Mouse (Mus musculus): ENCODE results near the gene Ubap1l. TPM values are rescaled to one million over a fixed set of nuclear protein-coding genes. Genes with fewer than 3 reads are reported as not detected.
A peak's percentile ranks its signal among the peaks of the same experiment; 100 is the strongest.

Gene Ubap1l
- polyA plus RNA-seq, 2 experiments, result 0.62 TPM; not detected in 1

- no peak for DNase-seq (ENCODE audit: low spot score)
- Histone ChIP-seq H3K27ac (replicated peaks; ENCODE audit: low read depth, low read length) (no peak overlapping the region), H3K4me3 (replicated peaks; ENCODE audit: low read length) (no peak overlapping the region), H3K9me3 (ENCODE audit: control insufficient read depth, low read length) (no peaks in the 10 kb centered on the region), H3K27me3 (ENCODE audit: control insufficient read depth, insufficient read depth, low read length) (no peaks in the 10 kb centered on the region), H3K4me1 (ENCODE audit: control insufficient read depth, insufficient read depth, low read length) (no peaks in the 10 kb centered on the region), H3K4me2 (replicated peaks; ENCODE audit: low read depth, low read length, severe bottlenecking) (no peak overlapping the region), H3K9ac (ENCODE audit: low read depth, low read length, severe bottlenecking) (no peak overlapping the region), H3K36me3 (ENCODE audit: control insufficient read depth, insufficient read depth, low read length) (no peaks in the 10 kb centered on the region)
- WGBS, result 25% methylated on average over 3 of the region's 3 CpGs
- ATAC-seq (ENCODE audit: low FRiP score, low read depth), result no peak
- no peak for TF ChIP-seq POLR2A (IDR thresholded peaks at IDR 0.05; ENCODE audit: borderline replicate concordance, extremely low read depth, insufficient read depth, insufficient read length)
These were observed 23.4 kb downstream of the Ubap1l start for GRCm38 (mm10) chr9:65384276-65384675.

DNA sequence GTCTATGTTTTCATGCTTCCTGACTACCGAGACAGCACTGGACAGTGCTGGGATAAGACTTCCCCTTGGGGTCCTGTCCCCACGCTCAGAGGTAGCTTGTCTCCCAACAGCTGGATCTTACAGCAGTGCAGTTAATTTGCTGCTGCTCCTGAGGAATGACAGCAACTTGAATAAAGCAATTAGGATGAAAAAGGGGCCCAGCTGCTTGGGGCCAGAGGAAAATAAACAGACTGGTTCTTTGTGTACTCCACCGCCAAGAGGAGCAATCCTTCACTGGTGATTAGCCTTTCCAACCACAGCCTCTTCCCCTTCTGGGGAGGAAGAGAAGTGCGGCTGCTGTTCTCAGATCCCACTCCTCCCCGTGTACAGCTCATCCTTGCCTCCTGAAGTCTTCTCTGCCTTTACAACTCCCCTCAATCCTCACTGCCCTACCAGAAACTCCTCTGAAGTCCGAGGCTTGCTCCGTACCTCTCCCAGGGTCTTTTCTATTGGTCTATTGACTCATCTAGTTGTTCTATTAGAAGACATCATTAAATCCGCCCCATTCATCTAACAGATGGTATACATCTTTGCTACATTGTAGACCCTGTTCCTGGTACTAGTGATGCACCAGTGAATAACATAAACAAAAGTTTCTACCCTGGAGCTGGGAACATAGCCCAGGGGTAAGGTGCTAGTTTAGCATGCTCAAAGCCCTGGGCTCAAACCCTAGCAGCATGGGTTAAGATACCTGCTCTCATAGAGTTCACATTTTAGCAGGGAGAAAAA, 25.7 kb downstream of the Ubap1l start:
- no peak for ATAC-seq (ENCODE audit: low FRiP score, low read depth)
- 17% methylated on average over 8 of the region's 8 CpGs for WGBS
- Histone ChIP-seq H3K9me3 (ENCODE audit: control insufficient read depth, low read length) (no peaks in the 10 kb centered on the region), H3K9ac (ENCODE audit: low read depth, low read length, severe bottlenecking) (no peak overlapping the region), H3K27me3 (ENCODE audit: control insufficient read depth, insufficient read depth, low read length) (peaks cover 16% of the 10 kb centered on the region), H3K36me3 (ENCODE audit: control insufficient read depth, insufficient read depth, low read length) (no peaks in the 10 kb centered on the region), H3K4me1 (ENCODE audit: control insufficient read depth, insufficient read depth, low read length) (no peaks in the 10 kb centered on the region), H3K27ac (replicated peaks; ENCODE audit: low read depth, low read length) (no peak overlapping the region), H3K4me2 (replicated peaks; ENCODE audit: low read depth, low read length, severe bottlenecking) (no peak overlapping the region), H3K4me3 (replicated peaks; ENCODE audit: low read length) (no peak overlapping the region)
- TF ChIP-seq POLR2A (IDR thresholded peaks at IDR 0.05; ENCODE audit: borderline replicate concordance, extremely low read depth, insufficient read depth, insufficient read length), result no peak
- no peak for DNase-seq (ENCODE audit: low spot score)

GRCm38 (mm10) chr9:65390752-65391612, 30.1 kb downstream of the Ubap1l start:
- peak; percentile 10 for DNase-seq (ENCODE audit: low spot score)
- peaks cover 29% of the 10 kb centered on the region for H3K27me3 ChIP-seq (ENCODE audit: control insufficient read depth, insufficient read depth, low read length)
- 18% methylated on average over 84 of the region's 96 CpGs for WGBS

GRCm38 (mm10) chr9:65391613-65391964, 30.7 kb downstream of the Ubap1l start, which contains the start of gene Kbtbd13:
Gene Kbtbd13 (minus strand): TSS chr9:65391652.
- Histone ChIP-seq H3K27ac (replicated peaks; ENCODE audit: low read depth, low read length) (no peak within 1 kb of the TSS), H3K27me3 (ENCODE audit: control insufficient read depth, insufficient read depth, low read length) (peaks cover 29% of the 10 kb centered on the region), H3K4me2 (replicated peaks; ENCODE audit: low read depth, low read length, severe bottlenecking) (peak within 1 kb of the TSS; percentile 65), H3K9me3 (ENCODE audit: control insufficient read depth, low read length) (no peaks in the 10 kb centered on the region), H3K4me3 (replicated peaks; ENCODE audit: low read length) (peak within 1 kb of the TSS; percentile 48), H3K4me1 (ENCODE audit: control insufficient read depth, insufficient read depth, low read length) (no peaks in the 10 kb centered on the region), H3K9ac (ENCODE audit: low read depth, low read length, severe bottlenecking) (peak within 1 kb of the TSS; percentile 60), H3K36me3 (ENCODE audit: control insufficient read depth, insufficient read depth, low read length) (no peaks in the 10 kb centered on the region)
- ATAC-seq (ENCODE audit: low FRiP score, low read depth) (no peak), DNase-seq (ENCODE audit: low spot score) (no peak)
- WGBS, result 37% methylated on average over 7 of the region's 8 CpGs
- TF ChIP-seq POLR2A (IDR thresholded peaks at IDR 0.05; ENCODE audit: borderline replicate concordance, extremely low read depth, insufficient read depth, insufficient read length), result no peak

More at GRCm38 (mm10) chr9:65390752-65391612, 30.1 kb downstream of the Ubap1l start:
- Histone ChIP-seq H3K9ac (ENCODE audit: low read depth, low read length, severe bottlenecking) (peak overlapping the region; percentile 60), H3K4me2 (replicated peaks; ENCODE audit: low read depth, low read length, severe bottlenecking) (peak overlapping the region; percentile 65), H3K4me1 (ENCODE audit: control insufficient read depth, insufficient read depth, low read length) (no peaks in the 10 kb centered on the region), H3K36me3 (ENCODE audit: control insufficient read depth, insufficient read depth, low read length) (no peaks in the 10 kb centered on the region), H3K4me3 (replicated peaks; ENCODE audit: low read length) (peak overlapping the region; percentile 48), H3K9me3 (ENCODE audit: control insufficient read depth, low read length) (no peaks in the 10 kb centered on the region), H3K27ac (replicated peaks; ENCODE audit: low read depth, low read length) (no peak overlapping the region)
- TF ChIP-seq POLR2A (IDR thresholded peaks at IDR 0.05; ENCODE audit: borderline replicate concordance, extremely low read depth, insufficient read depth, insufficient read length), result no peak
- peak; percentile 50 for ATAC-seq (ENCODE audit: low FRiP score, low read depth)

GRCm38 (mm10) chr9:65392638-65393364, 32.0 kb downstream of the Ubap1l start:
- 26% methylated on average over 6 of the region's 6 CpGs for WGBS
- H3K4me2 ChIP-seq (replicated peaks; ENCODE audit: low read depth, low read length, severe bottlenecking), result no peak overlapping the region
- H3K9ac ChIP-seq (ENCODE audit: low read depth, low read length, severe bottlenecking), result no peak overlapping the region
- no peaks in the 10 kb centered on the region for H3K9me3 ChIP-seq (ENCODE audit: control insufficient read depth, low read length)
- ATAC-seq (ENCODE audit: low FRiP score, low read depth) (0 out of 2 replicates have a peak, but pooled peaks have one; percentile 20), DNase-seq (ENCODE audit: low spot score) (peak; percentile 61)
- H3K27ac ChIP-seq (replicated peaks; ENCODE audit: low read depth, low read length), result no peak overlapping the region
- no peak for TF ChIP-seq POLR2A (IDR thresholded peaks at IDR 0.05; ENCODE audit: borderline replicate concordance, extremely low read depth, insufficient read depth, insufficient read length)
- no peak overlapping the region for H3K4me3 ChIP-seq (replicated peaks; ENCODE audit: low read length)
- H3K4me1 ChIP-seq (ENCODE audit: control insufficient read depth, insufficient read depth, low read length), result no peaks in the 10 kb centered on the region
- H3K36me3 ChIP-seq (ENCODE audit: control insufficient read depth, insufficient read depth, low read length), result no peaks in the 10 kb centered on the region
- H3K27me3 ChIP-seq (ENCODE audit: control insufficient read depth, insufficient read depth, low read length), result peaks cover 29% of the 10 kb centered on the region
